Mouse (Mus musculus) CD4-positive, CD25-positive, alpha-beta regulatory T cell, adult 4 months (primary cell): ENCODE data around the gene Stard13. TPM values are rescaled to one million over a fixed set of nuclear protein-coding genes. Genes with fewer than 3 reads are reported as not detected.

ENCODE experiments used
- ATAC-seq: one replicate; pipeline ENCODE4 v1.8.0; 2017
- polyA plus RNA-seq, 2 experiments: library from polyadenylated mRNA; unstranded; fragments of 100-300 nt; shearing (Covaris generic); gene quantifications; one replicate each; pipeline ENCODE4 v1.2.1; 2017

Stard13 gene
- polyA plus RNA-seq, 2 experiments from 2014 or later = not detected

GRCm38 (mm10) chr5:151228367-151229005 lies 5.2 kb downstream of the Stard13 start:
- ATAC-seq = no peak

- no peak for ATAC-seq
These were observed 9.8 kb downstream of the Stard13 start for GRCm38 (mm10) chr5:151223696-151224366.

- ATAC-seq = no peak
These were observed 10.8 kb downstream of the Stard13 start for GRCm38 (mm10) chr5:151222791-151223190.

DNA sequence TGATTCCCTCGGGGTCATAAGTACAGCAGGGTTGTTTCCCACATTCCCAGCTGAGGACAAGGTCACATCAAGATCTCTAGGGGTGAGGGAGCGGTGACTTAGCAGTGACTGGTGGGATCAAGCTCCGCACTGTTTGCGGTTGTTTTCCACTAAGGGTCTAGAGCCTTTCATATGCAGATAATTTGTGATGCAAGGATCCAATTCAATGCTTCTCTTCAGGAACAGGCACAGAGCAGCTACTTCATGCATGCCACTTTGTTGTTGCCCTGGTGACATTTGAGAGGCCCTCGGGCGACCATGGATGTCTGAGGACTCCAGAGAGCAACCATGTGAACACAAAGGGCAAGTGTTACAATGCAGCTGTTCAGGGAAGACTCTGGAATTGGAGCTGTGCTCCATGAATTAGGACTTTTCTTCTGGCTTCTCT lies 14.9 kb downstream of the Stard13 start:
- ATAC-seq = no peak

DNA sequence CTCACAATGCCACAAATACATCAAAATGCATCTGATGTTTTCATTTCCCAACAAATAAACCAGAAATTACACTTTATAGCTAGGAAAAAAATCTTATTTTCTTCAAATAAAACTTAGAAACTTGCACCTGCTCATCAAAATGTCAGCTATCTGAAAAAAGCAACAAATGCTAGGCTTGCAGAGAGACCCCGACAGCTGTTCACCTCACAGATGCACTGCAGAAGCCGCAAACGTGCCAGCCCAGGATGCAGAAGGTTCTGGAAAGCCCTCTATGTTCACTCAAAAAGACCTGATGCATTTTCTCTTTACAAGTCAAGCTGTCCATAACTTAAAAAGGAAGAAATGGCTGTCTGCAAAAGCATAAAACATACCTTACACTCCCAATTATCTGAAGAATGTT lies 20.5 kb downstream of the Stard13 start:
- no peak for ATAC-seq

DNA sequence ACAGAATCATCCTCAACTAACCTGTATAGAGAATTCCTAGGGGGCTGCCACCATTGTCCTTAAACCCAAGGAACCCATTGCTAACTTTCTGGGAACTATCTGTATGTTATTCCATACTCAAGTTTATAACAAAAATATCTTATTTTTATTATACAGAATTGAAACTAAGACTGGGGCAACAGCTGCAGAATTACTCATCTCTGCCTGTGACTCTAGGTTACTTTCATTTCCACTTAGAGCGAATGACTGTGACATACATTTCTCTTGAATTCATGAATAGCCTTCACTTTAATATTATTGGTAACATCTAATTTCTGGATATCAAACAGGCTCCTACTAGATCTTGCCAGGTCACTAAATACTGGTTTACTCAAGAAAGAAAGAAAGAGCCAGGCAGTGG lies 22.8 kb downstream of the Stard13 start:
- no peak for ATAC-seq

DNA sequence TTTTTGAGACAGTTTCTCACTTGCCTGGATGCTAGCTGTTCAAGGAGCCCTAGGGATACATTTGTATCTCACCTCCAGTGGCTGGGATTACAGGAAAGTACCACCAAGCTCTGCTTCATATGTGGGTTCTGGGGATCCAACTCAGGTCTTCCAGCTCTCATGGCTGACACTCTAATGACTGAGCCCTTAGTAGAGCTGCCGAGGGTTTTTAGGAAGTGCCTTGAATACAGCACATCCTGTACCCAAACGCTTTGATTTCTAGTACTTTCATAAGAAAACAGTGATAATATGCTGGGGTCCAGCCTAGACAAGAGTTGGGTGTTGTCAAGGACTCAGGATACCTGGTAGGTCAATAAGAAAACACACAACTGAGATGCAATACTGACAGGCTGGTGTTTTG lies 23.6 kb downstream of the Stard13 start:
- no peak for ATAC-seq

DNA sequence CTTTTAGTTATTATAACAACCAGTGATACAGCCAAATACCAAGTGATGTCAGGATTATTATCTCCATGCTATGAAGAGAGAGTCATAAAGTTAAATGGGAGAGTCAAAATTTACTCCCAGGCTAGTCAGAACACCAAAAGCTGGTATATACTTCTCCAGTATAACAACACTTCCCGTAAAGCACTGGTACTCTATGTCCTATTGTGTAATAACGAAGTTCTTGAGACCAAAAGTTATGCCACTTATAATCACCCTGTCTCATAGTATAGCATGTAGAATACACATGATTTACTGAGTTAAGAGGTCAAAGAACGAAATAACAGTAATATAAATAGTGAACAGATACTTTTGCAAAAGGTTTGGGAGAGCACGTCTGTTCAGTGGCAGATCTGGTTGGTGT lies 28.6 kb downstream of the Stard13 start:
- no peak for ATAC-seq

GRCm38 (mm10) chr5:151202925-151203324 lies 30.7 kb downstream of the Stard13 start:
- no peak for ATAC-seq

- ATAC-seq = no peak
These were observed 32.4 kb downstream of the Stard13 start for GRCm38 (mm10) chr5:151201220-151201619.

DNA sequence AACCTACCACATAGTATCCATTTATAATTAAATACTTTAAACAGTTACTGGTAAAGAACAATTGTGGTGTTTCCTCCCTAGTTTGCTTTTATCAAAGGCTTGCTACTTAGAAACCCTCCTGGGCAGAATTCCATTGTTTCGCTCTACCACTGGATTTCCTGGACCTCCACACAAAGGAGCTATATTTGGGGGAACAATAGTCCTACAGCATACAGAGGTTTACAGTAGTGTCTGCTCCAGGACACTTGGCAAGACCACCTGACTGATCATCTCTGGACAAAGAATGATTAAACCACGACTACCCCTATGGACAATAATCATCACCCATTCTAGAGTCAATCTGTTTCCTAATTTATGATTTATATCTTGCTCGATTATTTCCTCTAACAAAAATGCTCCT lies 34.4 kb downstream of the Stard13 start:
- no peak for ATAC-seq

DNA sequence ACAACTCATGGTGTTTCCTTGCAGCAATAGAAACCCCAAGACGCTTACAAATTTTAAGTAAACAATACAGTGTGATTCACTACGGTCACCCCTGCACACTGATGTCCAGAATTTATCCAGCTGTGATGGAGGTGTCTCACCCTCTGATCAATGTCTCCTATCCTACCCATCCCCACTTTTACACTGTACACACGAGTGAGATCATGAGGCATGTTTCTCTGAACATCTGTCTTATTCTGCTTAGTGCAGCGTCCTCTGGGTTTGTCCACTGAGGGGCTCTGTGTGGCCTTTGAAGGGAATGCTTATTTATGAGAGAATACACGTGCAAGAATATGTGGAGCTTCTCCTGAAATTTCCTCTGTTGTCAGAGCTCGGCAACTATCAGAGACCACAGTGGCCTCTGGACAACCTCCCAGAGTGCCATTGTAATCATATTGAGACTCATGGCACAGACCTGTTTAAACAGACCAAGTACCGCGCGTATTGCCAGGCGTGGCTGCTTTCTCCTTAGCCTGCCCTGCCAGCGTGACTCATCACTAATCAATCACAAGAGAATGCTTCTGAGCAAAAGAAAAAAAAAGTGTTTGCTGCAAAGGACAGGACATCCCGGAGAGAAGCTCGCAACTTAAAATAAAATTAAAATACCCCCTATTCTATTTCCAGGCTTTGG lies 36.9 kb downstream of the Stard13 start:
- no peak for ATAC-seq

DNA sequence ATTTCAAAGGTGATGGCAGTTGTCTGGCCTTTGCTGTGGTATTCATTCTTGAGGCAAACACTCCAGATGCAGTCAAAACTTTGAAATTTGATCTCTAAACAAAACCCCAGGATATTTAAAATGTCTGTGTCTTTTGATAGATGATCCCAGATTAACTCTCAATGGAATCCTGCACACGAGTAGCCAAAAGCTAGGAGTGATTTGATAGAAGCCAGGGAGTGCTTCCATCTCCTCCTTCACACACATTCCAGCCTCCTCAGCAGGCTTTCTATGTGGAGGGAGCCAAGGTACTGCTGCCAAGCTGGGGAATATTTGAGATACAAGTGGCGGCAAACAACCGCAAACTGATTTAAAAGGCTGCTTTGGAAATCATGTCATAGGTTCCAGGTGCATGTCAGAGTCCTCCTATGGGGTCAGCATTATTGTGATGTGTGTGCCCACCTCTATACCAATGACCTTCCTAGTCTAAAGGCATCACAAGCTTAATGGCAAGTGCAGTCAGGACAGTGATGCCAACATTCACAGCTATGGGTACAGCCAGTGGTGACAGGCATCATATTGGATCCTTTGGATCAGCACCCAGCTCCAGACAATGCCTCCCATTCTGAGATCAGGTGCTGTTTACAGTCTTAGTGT lies 39.6 kb downstream of the Stard13 start:
- ATAC-seq = no peak

GRCm38 (mm10) chr5:151192266-151192665 lies 41.4 kb downstream of the Stard13 start:
- ATAC-seq = no peak

DNA sequence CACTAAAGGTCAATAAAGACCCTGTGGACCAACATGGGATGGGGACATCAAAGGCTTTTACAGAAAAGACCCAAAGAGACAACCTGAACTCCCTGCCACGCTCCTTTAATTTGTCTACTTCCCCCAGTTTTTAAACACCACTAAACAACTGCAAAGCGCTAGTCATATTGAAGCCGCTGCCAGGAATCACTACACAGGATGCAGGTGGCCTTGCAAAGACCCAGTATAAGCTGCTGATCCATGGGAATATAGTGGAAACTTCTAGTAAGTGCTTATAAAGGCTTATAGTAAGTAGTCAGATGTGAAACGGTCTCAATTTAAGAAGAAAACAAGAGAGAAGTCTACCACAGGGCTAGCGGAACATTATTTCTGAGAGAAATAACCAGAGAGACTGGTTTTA lies 42.9 kb downstream of the Stard13 start:
- no peak for ATAC-seq

DNA sequence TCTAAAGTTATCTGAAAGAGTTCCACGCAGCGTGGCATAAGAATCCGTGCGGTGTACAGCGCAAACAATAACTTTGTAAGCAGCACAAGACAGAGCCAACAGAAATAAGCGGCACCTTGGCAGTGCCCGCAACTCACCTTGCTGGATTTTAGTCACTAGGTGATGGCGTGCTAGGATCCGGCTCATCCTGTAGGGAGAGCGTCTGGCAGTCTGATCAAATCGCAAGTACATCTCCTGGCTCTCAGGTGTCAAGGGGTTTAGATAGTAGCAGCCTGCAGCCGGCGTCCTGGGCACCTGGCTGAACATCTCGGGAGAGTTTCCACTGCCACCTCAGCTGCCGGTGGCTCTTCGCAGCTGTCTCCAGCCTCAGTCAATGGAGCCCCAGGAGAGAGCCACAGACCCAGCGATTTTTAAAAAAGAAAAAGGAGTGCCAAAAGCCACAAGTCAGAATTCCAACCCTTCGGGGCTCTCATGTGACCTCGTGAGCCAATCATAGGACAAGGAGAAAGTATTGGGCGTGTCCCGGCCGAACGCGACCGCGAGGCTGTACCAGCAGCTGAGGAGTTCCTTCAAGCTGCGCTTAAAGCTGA lies 43.8 kb downstream of the Stard13 start:
- ATAC-seq = no peak

DNA sequence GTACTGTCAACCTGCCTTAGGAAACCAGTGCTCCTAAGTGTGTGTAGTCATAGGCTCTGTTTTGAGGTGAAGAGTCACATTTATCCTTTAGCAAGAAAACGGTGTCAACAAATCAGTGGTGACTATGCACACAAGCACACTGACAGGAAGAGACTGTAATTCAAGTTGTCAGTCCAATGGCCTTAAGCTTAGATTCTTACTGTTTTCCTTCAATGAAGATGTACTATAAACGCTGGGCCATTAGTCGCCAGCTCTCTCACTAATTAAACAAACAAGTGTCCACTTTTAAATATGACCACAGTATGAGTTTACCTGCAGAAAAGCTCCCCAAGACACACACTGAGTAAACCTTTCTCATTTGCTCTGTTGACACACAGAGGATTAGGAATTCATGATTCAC lies 44.3 kb downstream of the Stard13 start:
- no peak for ATAC-seq

GRCm38 (mm10) chr5:151188659-151189058 lies 45.0 kb downstream of the Stard13 start:
- no peak for ATAC-seq

DNA sequence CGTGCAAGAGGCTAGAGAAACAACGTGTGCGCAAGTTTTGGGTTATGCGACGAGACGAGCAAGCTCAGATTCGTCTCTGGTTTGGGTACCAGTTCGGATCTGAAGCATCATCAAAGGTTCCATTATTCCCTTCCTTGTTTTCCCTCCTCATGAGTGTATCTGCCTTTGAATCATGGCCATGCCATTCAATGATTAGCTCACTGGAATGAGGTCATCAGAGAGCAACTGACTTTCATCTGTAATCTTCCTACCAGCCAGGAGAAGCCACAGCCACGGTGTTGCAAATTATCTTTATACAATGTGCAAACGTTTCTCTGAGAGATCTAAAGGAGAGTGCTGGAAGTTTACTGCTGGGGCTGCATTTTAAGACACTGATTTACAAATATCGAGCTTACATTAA lies 46.3 kb downstream of the Stard13 start:
- ATAC-seq = no peak

DNA sequence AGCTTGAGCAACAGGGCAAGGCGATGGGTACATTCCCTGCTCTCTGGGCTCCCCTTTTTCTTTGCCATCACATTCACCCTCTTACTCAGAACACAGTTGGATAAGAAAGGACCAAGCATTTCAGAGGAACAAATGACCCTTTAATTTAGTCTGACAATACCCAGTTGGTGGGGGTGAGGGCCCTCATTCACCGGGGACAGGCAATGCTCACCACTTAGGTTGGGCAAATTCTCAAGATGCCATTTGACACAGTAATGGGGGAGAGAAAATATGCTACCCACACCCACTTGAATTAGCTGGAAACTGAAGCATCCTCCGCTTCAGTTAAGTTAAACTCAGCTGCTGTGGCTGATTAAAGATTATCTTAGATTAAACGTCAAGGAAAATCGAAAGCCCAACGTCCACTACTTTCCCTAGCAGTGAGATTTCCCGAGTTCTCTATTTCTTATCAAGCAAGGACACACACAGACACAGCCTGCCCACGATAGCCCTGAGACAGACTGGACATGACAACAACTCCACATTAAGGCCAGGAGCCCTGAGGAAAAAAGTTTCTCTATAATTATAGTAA lies 48.3 kb downstream of the Stard13 start:
- ATAC-seq = no peak

- no peak for ATAC-seq
These were observed 49.9 kb downstream of the Stard13 start for GRCm38 (mm10) chr5:151183656-151184240.

GRCm38 (mm10) chr5:151181288-151181687 lies 52.3 kb downstream of the Stard13 start:
- no peak for ATAC-seq
